Mouse (Mus musculus): ENCODE results near the gene Nt5dc2.
A peak's percentile ranks its signal among the peaks of the same experiment; 100 is the strongest.

Gene Nt5dc2

GRCm38 (mm10) chr14:31169508-31169907 lies 38.7 kb downstream of the Nt5dc2 start:
- DNase-seq (ENCODE audit: low spot score), result no peak

GRCm38 (mm10) chr14:31170963-31171362 lies 40.1 kb downstream of the Nt5dc2 start:
- DNase-seq (ENCODE audit: low spot score), result no peak

GRCm38 (mm10) chr14:31171386-31171785 lies 40.5 kb downstream of the Nt5dc2 start:
- no peak for DNase-seq (ENCODE audit: low spot score)

GRCm38 (mm10) chr14:31171821-31172220 lies 41.0 kb downstream of the Nt5dc2 start:
- DNase-seq (ENCODE audit: low spot score), result no peak

- no peak for DNase-seq (ENCODE audit: low spot score)
These were observed 42.1 kb downstream of the Nt5dc2 start for GRCm38 (mm10) chr14:31172781-31173455.

- no peak for DNase-seq (ENCODE audit: low spot score)
These were observed 42.7 kb downstream of the Nt5dc2 start for GRCm38 (mm10) chr14:31173537-31173936.

- DNase-seq (ENCODE audit: low spot score), result no peak
These were observed 46.4 kb downstream of the Nt5dc2 start for GRCm38 (mm10) chr14:31177287-31177686.

GRCm38 (mm10) chr14:31177715-31178114 lies 46.9 kb downstream of the Nt5dc2 start:
- DNase-seq (ENCODE audit: low spot score), result no peak

GRCm38 (mm10) chr14:31179677-31180365 lies 49.0 kb downstream of the Nt5dc2 start:
- no peak for DNase-seq (ENCODE audit: low spot score)

- DNase-seq (ENCODE audit: low spot score), result no peak
These were observed 50.7 kb downstream of the Nt5dc2 start for GRCm38 (mm10) chr14:31181512-31181911.

- DNase-seq (ENCODE audit: low spot score), result peak; percentile 21
These were observed 52.0 kb downstream of the Nt5dc2 start for GRCm38 (mm10) chr14:31182786-31183290.

- DNase-seq (ENCODE audit: low spot score), result no peak
These were observed 52.7 kb downstream of the Nt5dc2 start for GRCm38 (mm10) chr14:31183541-31183940.

GRCm38 (mm10) chr14:31184195-31184594 lies 53.3 kb downstream of the Nt5dc2 start:
- DNase-seq (ENCODE audit: low spot score), result no peak

GRCm38 (mm10) chr14:31186656-31187055 lies 55.8 kb downstream of the Nt5dc2 start:
- no peak for DNase-seq (ENCODE audit: low spot score)

Data from embryo, embryonic 10.5 days (tissue).